Mouse (Mus musculus): ENCODE measurements around the gene Kif7.

DNA sequence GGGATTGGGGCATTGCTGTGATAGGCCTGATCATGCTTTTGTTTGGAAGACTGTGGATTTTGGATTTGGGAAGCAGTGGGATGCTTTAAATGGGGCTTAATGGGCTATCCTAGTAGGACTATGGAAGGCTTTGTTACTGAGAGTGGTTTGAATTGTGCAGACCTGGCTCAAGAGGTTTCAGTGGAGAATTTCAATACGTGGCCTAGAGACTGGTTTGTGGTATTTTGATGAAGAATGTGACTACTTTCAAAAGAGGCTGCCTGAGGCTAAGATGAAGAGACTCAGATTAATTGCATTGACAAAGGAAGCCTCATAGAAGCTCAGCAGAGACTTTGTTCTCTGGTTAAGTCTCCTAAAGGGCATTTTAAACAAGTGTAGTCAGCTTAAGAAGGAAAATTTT, 60.9 kb downstream of the Kif7 start:
- TF ChIP-seq POLR2A (IDR thresholded peaks at IDR 0.05; ENCODE audit: borderline replicate concordance, insufficient read depth, low read length) (no peak), CTCF (IDR thresholded peaks at IDR 0.05; ENCODE audit: borderline replicate concordance, insufficient read depth, low read depth, low read length) (no peak)

Data from cerebellum, adult 2 months (tissue).